Mouse (Mus musculus): Measurements from ENCODE around the gene Dlgap5.
"Not testable (repeated sequence)": the region's sequence is repeated elsewhere in the genome, so short reads cannot be mapped to it uniquely, and the experiment has no call there.

Gene Dlgap5

GRCm38 (mm10) chr14:47417775-47418665 lies at the start of gene Dlgap5:
TSS of gene Dlgap5 (minus strand) at chr14:47418407.
- peak; percentile 84 for DNase-seq (ENCODE audit: low read depth in 1 of 2, low spot score in 2 of 2)

- DNase-seq (ENCODE audit: low read depth in 1 of 2, low spot score in 2 of 2): no peak
Measured at GRCm38 (mm10) chr14:47465468-47466175, 47.4 kb upstream of the Dlgap5 start.

- DNase-seq (ENCODE audit: low read depth in 1 of 2, low spot score in 2 of 2): no peak
Measured at GRCm38 (mm10) chr14:47464426-47464825, 46.2 kb upstream of the Dlgap5 start.

GRCm38 (mm10) chr14:47462877-47463460 lies 44.8 kb upstream of the Dlgap5 start:
- DNase-seq (ENCODE audit: low read depth in 1 of 2, low spot score in 2 of 2): no peak

GRCm38 (mm10) chr14:47462453-47462852 lies 44.2 kb upstream of the Dlgap5 start:
- no peak for DNase-seq (ENCODE audit: low read depth in 1 of 2, low spot score in 2 of 2)

- DNase-seq (ENCODE audit: low read depth in 1 of 2, low spot score in 2 of 2): no peak
Measured at GRCm38 (mm10) chr14:47461997-47462396, 43.8 kb upstream of the Dlgap5 start.

- DNase-seq (ENCODE audit: low read depth in 1 of 2, low spot score in 2 of 2): no peak
Measured at GRCm38 (mm10) chr14:47459556-47459955, 41.3 kb upstream of the Dlgap5 start.

GRCm38 (mm10) chr14:47450121-47450520 lies 31.9 kb upstream of the Dlgap5 start, which contains the start of gene Fbxo34:
TSS of gene Fbxo34 (plus strand) at chr14:47450421.
- not testable (repeated sequence) for DNase-seq (ENCODE audit: low read depth in 1 of 2, low spot score in 2 of 2)

- DNase-seq (ENCODE audit: low read depth in 1 of 2, low spot score in 2 of 2): no peak
Measured at GRCm38 (mm10) chr14:47445331-47446095, 27.3 kb upstream of the Dlgap5 start.

- DNase-seq (ENCODE audit: low read depth in 1 of 2, low spot score in 2 of 2): no peak
Measured at GRCm38 (mm10) chr14:47444907-47445306, 26.7 kb upstream of the Dlgap5 start.

- DNase-seq (ENCODE audit: low read depth in 1 of 2, low spot score in 2 of 2): no peak
Measured at GRCm38 (mm10) chr14:47438947-47439346, 20.7 kb upstream of the Dlgap5 start.

GRCm38 (mm10) chr14:47432987-47433386 lies 14.8 kb upstream of the Dlgap5 start:
- no peak for DNase-seq (ENCODE audit: low read depth in 1 of 2, low spot score in 2 of 2)

GRCm38 (mm10) chr14:47422466-47422865 lies 4.3 kb upstream of the Dlgap5 start:
- DNase-seq (ENCODE audit: low read depth in 1 of 2, low spot score in 2 of 2): no peak

GRCm38 (mm10) chr14:47421606-47422005 lies 3.4 kb upstream of the Dlgap5 start:
- no peak for DNase-seq (ENCODE audit: low read depth in 1 of 2, low spot score in 2 of 2)

- DNase-seq (ENCODE audit: low read depth in 1 of 2, low spot score in 2 of 2): no peak
Measured at GRCm38 (mm10) chr14:47419723-47420276, 1.6 kb upstream of the Dlgap5 start.

GRCm38 (mm10) chr14:47419034-47419625 lies 923 bp upstream of the Dlgap5 start:
- DNase-seq (ENCODE audit: low read depth in 1 of 2, low spot score in 2 of 2): no peak

GRCm38 (mm10) chr14:47418666-47418991 lies 422 bp upstream of the Dlgap5 start:
- DNase-seq (ENCODE audit: low read depth in 1 of 2, low spot score in 2 of 2): no peak

- no peak for DNase-seq (ENCODE audit: low read depth in 1 of 2, low spot score in 2 of 2)
Measured at GRCm38 (mm10) chr14:47417346-47417745, 861 bp downstream of the Dlgap5 start.

GRCm38 (mm10) chr14:47406000-47406399 lies 12.2 kb downstream of the Dlgap5 start:
- no peak for DNase-seq (ENCODE audit: low read depth in 1 of 2, low spot score in 2 of 2)

- no peak for DNase-seq (ENCODE audit: low read depth in 1 of 2, low spot score in 2 of 2)
Measured at GRCm38 (mm10) chr14:47402735-47403134, 15.5 kb downstream of the Dlgap5 start.

Measured in monocyte, adult 2 months (primary cell).